Mouse (Mus musculus): ENCODE measurements around the gene Smc2.
"Not testable (repeated sequence)": the region's sequence is repeated elsewhere in the genome, so short reads cannot be mapped to it uniquely, and the experiment has no call there.

The Smc2 gene

GRCm38 (mm10) chr4:52438886-52439664, at the start of gene Smc2:
Gene Smc2, plus strand, starts transcription at chr4:52439243.
- in situ Hi-C loops (cut with MboI; ENCODE audit: low sequenced_read_pairs) = no loop called here

- in situ Hi-C loops (cut with MboI; ENCODE audit: low sequenced_read_pairs) = no loop called here
Observed at GRCm38 (mm10) chr4:52411587-52411986, 27.5 kb upstream of the Smc2 start.

DNA sequence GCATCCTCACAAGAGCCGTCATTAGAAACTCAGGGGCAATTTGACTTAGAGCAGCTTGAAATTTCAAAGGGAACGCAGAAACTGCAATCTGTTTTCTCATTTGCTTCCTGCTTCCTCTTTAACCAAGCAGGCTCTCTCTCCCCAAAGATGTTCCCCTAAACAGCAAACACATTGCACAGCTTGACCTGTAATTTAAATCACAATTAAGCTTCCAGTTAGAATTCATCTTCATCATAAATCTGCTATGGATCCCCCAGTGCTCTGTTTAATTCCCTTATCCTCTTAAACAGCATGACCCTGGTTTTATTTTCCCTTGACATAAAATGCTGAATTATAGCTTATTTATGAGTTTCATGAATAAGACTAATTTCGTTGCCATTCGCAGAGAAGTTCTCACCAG, 15.4 kb upstream of the Smc2 start:
- in situ Hi-C loops (cut with MboI; ENCODE audit: low sequenced_read_pairs) = no loop called here

DNA sequence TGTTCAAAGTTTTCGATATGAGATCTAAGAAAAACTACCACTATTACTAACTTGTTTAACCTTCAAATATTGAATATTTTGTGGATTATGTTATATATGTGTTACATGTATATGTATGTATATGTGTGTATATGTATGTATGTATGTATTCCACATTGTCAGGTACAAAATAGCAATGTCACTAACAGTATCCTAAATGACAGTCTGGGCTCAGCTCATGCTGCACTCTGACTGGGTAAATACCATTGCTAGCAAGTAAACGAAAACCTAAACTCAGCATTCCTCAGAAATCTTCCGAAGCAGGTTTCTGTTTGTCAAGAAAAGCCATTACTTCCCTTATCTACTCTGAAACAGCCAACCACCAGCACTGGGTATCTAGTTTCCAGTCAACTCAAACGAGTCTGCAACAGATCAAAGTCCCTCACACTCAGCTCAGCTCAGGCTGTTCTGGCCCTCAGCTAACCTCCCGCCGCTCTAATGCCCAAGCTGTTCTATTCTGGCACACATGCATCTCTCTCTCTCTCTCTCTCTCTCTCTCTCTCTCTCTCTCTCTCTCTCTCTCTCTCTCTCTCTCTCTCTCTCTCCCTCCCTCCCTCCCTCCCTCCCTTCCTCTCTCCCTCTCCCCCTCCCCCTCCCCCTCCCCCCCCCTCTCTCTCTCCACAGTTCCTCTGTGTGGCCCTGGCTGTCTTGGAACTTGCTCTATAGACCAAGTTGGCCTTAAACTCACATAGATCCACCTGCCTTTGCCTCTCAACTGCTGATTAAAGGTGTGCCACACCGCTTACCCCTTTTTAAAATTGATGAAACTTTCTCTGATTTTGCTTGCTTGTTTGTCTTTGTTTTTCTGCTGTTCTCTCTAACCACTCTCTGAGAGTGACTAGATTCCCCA, 9.5 kb upstream of the Smc2 start:
- in situ Hi-C loops (cut with MboI; ENCODE audit: low sequenced_read_pairs) = no loop called here

DNA sequence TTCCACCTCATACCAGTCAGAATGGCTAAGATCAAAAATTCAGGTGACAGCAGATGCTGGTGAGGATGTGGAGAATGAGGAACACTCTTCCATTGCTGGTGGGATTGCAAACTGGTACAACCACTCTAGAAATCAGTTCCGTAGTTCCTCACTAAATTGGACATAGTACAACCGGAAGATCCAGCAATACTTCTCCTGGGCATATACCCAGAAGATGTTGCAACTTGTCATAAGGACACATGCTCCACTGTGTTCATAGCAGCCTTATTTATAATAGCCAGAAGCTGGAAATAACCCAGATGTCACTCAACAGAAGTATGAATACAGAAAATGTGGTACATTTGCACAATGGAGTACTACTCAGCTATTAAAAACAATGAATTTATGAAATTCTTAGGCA, 3.5 kb upstream of the Smc2 start:
- in situ Hi-C loops (cut with MboI; ENCODE audit: low sequenced_read_pairs) = not testable (repeated sequence)

GRCm38 (mm10) chr4:52438371-52438885, 615 bp upstream of the Smc2 start:
- in situ Hi-C loops (cut with MboI; ENCODE audit: low sequenced_read_pairs) = no loop called here

GRCm38 (mm10) chr4:52459726-52460125, 20.7 kb downstream of the Smc2 start:
- in situ Hi-C loops (cut with MboI; ENCODE audit: low sequenced_read_pairs) = no loop called here

GRCm38 (mm10) chr4:52461321-52461720, 22.3 kb downstream of the Smc2 start:
- in situ Hi-C loops (cut with MboI; ENCODE audit: low sequenced_read_pairs) = no loop called here

- in situ Hi-C loops (cut with MboI; ENCODE audit: low sequenced_read_pairs) = no loop called here
Observed at GRCm38 (mm10) chr4:52473431-52473830, 34.4 kb downstream of the Smc2 start.

DNA sequence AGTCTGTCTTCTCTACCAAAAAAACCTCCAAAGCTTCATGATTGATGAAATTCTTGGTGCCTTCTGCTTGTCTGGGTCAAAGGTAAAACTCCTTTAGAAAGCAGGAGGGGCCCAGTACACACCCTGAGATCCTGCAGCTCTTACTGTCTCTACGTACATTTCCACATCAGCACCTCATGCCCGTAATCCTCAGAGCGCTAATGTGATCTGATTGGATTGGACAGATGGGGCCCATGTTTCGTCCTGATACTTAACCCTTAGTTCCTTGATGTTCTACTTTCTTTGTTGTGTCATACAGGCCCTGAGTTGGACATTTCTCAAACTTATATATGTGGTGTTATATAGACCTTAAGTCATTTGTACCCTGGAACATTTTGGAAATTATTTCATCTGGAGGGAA, 48.4 kb downstream of the Smc2 start:
- in situ Hi-C loops (cut with MboI; ENCODE audit: low sequenced_read_pairs) = no loop called here

- in situ Hi-C loops (cut with MboI; ENCODE audit: low sequenced_read_pairs) = not testable (repeated sequence)
Observed at GRCm38 (mm10) chr4:52497144-52497543, 58.1 kb downstream of the Smc2 start, which contains the start of gene Vma21-ps. Gene Vma21-ps, minus strand, starts transcription at chr4:52497244.

DNA sequence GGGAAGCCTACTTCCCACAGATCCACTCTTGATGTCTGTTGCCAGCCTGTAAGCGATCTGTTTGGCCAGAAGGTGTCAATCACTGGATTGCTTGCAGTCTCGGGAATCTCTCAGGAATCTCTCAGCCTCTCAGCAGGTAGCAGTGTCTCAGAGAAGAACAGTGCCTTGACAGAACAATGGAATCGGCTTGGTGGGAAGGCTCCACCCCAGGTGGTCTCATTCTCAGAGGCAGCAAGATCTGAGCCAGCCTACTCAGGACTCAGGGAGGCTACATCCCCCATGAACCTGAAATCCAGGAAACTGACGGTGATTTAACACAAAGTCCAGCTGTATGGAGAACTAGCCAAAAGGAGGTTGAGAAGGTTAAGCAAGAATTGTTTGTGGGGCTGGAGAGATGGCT, 78.5 kb downstream of the Smc2 start:
- in situ Hi-C loops (cut with MboI; ENCODE audit: low sequenced_read_pairs) = no loop called here

DNA sequence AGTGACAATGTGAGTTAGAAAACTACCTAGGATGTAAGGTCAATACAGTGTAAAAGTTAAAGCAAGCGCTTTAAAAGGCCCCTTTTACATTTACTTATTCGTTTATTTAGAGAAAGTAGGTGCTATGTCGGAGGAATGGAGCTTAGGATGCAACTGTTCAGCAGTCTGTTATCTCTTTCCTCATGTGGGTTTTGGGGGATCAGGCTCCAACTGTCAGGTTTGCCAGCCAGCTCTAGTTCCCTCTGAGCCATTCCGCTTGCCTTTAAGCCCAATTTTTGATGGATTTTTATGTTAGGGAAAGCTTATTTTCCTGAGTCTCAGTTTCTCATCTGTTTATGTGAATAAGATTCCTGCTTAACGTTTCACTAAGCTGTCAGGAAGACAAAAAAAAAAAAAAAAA, 80.3 kb downstream of the Smc2 start:
- in situ Hi-C loops (cut with MboI; ENCODE audit: low sequenced_read_pairs) = no loop called here

DNA sequence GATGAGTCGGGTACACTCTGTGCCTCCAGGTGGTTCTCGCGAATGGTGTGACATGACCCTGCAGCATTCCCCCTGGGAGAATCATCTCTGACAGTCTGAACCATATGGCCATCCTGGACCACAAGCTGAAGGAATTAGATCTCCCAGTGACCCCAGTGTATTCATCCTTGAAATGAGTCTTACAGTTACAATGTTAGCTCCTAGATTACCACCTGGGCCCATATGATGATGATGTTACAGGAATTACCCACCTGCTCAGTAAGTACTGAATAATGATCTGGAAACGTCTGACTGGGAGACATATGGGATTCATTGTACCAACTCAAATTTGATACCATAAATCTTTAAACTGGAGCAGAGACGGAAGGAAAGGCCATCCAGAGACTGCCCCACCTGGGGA, 87.4 kb downstream of the Smc2 start:
- in situ Hi-C loops (cut with MboI; ENCODE audit: low sequenced_read_pairs) = no loop called here

DNA sequence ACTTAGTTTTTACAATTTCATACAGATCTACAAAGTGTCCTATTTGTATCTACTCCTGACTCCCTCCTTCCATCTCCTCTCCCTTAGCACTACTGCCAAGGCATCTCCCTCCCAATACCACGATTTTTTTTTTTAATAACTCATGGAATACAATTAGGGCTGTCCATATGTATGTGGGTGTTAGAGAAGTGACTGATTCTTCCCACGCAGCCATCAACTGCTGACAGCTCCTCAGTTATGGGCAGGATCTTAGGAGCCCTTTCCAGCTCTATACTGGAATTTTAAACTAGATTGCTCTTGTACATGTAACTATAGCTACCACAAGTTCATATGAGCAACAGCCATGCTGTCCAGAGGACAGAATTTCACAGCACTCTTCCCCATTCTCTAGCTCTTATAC, 91.6 kb downstream of the Smc2 start:
- in situ Hi-C loops (cut with MboI; ENCODE audit: low sequenced_read_pairs) = no loop called here

Measured in CH12F3 (cell line).